Mouse (Mus musculus): ENCODE data around the gene Acsl1.

Acsl1 gene

DNA sequence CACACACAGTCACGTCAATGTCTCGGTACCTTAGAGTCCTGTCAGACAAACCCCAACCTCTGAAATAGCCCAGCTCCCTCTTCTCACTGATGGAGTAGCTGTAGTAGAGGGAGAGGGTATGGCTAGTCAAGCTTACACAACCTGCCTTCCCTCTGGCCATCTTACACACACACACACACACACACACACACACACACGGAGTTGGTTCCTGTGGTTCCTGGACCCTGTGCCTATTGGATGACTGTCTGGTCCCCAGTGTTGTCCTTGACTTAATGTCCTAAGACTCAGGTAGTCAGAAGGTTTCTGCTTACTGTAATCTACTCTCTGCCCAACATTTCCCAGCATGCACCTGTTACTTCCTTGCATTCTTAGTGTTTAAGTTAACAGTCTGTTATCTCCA is 5.1 kb downstream of the Acsl1 start:
- DNase-seq = no peak

GRCm38 (mm10) chr8:46477747-46478458 is 7.1 kb downstream of the Acsl1 start:
- no peak for DNase-seq

GRCm38 (mm10) chr8:46478783-46479182 is 7.9 kb downstream of the Acsl1 start:
- DNase-seq = no peak

- no peak for DNase-seq
These were observed 9.1 kb downstream of the Acsl1 start for GRCm38 (mm10) chr8:46479794-46480532.

- DNase-seq = peak in 1 of 2 experiments; percentile 0
These were observed 9.7 kb downstream of the Acsl1 start for GRCm38 (mm10) chr8:46480533-46480900.

- DNase-seq = no peak
These were observed 11.9 kb downstream of the Acsl1 start for GRCm38 (mm10) chr8:46482771-46483170.

DNA sequence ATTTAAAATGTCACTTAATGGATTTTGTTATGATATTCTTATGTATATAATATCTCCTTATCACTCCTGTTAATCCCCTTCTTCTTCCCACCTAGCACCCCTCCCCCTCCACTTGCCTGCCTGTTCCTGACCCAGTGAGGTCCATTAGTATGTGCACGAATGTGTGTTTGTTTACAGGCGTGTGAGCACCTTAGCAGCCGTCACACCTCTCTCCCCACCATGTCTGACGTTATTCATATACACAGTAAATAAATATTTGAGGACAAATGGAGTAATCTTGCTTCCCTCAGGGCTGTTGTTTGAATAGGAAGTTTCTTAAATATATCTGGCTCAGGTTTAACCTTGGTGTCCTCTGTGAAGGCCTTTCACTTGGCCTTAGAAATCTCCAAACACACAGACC is 12.4 kb downstream of the Acsl1 start:
- no peak for DNase-seq

GRCm38 (mm10) chr8:46484077-46484476 is 13.2 kb downstream of the Acsl1 start:
- DNase-seq = peak in 1 of 2 experiments; percentile 59

DNA sequence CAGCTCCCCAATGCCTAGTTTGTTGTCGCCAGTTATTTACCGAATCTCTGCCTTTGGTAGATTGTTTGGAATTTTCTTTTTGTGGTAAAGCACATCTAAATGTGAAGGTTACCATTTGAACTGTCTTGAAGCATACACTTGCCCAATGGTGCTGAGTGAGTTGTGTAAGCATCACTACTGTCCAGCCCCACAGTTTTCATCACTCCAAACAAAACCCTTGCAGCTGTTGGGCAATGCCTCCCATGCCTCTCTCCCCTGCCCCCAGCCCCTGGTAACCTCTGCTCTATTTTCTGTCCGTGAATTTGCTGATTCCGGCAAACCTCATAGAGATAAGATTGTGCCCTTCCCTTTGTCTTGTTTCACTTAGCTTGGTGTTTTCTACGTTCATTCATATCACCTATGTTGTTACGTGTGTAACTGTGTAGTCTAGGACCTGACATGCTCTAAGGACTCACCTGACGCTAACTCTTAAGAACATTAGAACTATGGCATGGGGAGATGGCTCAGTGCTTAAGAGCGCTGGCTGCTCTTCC is 14.2 kb downstream of the Acsl1 start:
- DNase-seq = peak in 1 of 2 experiments; percentile 1

- DNase-seq = peak in 1 of 2 experiments; percentile 23
These were observed 17.3 kb downstream of the Acsl1 start for GRCm38 (mm10) chr8:46488085-46488561.

DNA sequence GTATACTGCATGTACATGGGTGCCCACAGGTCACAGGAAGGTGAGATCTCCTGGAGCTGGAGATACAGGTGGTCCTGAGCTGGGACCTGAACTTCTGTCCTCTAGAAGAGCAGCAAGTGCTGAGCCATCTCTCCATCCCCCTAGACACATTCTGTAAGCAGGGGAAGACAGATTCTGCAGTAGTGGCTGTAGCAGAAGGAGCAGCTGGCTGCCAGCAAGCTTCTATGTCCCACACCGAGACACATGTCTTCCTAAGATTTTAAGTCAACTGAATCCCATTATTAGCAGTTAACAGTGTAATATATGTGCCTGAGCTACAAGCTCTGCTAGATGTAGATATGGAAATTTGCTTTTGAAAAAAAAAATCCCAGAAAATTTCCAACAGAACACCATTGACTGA is 18.4 kb downstream of the Acsl1 start:
- no peak for DNase-seq

GRCm38 (mm10) chr8:46490250-46490649 is 19.4 kb downstream of the Acsl1 start:
- no peak for DNase-seq

DNA sequence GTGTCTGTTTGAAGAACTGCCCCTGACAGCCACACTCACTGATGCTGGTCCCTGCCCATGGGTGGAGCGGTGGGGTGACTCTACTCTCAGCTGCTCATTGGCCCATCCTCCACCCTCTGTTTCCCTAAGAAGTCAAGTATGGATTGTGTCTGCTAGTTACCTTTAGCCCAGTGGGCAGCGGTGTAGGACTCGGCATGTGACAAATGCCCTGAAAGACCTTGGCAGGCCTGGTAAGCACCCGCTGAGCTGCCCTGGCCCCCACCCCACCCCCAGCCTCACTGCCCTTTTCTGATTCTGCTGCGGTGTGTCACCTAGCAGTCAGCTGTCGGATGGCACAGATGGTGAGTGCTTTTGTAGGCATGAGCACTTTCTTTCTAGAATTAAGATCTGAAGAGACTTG is 20.0 kb downstream of the Acsl1 start:
- DNase-seq = peak; percentile 74 to 90

- no peak for DNase-seq
These were observed 22.8 kb downstream of the Acsl1 start for GRCm38 (mm10) chr8:46493495-46494170.

DNA sequence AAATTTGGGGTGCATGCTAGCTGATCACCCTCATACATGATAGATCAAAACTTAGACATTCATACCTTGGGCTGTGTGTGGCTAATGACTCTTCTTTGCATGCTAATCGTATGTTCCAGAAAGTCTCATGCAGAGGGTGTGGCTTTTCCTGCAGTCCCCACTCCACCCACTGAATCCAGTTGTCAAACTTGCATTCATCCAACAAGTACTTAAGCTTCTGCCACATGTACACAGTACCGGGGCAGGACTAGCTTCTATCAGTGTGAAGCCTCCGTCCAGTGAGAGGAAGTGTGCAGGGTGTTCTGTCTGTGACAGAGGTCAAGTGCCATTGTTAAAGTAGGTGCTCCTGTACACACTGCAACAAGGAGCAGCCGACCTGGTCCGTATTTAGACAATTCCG is 26.0 kb downstream of the Acsl1 start:
- DNase-seq = no peak

DNA sequence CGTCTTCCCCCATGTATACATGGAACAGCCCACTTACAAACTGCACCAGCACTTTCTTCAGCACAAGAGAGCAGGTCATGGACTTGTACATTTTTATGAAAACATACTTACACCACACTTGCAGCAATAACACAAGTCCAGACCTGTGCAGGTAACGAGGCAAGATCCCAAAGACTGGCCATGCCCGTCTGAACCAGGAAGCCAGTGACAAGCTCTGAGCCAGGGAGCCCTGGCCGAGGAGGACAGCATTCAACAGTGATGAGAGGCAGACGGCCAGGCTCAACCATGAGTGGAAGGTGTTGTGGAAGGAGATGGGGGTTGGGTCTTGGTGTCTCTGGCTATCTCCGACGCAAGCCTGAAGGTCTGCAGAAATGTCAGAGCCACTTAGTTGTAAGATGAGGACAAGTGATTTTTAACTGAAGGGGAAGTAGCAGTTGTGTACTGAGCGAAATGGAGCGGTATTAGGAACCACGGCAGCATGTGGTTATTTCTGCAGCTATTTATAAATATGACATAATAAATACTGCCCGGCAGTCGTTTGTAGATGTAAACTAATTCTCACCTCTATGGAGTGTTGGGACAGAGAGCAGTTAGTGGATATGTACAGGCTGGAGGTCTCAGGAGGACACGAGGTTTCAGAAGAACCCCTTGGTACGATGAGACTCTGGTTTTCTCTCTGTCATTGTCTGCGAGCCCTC is 26.6 kb downstream of the Acsl1 start:
- no peak for DNase-seq

DNA sequence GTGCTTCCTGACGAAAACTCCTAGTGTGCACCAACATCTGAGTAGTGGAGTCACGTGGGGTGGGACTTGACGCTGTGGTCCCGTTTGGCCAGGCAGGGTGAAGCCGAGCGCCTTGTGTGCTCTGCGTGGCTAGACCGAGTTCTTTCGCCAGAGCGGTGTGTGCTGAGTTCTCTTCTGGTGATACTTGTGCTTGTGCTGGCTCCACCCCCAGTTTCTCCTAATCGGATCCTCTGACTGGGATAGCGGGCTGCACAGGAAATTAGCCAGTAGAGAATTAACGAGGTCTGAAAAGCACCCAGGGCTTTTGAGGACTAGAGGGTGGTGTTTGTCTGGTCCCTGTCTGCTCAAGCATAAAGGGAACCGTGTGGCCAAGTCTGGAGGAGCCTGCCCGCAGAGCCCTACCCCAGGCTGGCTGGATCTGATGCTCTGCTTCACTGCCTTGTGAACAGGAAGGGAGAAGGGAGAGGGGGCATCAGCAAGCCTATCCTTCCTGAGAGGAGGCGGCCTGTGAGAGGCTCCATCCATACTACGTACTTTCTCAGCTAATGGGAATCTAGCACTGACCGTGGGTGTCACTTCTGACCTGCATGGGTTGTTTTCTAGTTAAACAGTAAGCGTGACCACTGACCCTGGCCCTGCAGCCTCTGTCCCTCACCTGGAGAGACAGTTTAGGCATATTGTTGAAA is 28.7 kb downstream of the Acsl1 start:
- peak; percentile 84 to 92 for DNase-seq

DNA sequence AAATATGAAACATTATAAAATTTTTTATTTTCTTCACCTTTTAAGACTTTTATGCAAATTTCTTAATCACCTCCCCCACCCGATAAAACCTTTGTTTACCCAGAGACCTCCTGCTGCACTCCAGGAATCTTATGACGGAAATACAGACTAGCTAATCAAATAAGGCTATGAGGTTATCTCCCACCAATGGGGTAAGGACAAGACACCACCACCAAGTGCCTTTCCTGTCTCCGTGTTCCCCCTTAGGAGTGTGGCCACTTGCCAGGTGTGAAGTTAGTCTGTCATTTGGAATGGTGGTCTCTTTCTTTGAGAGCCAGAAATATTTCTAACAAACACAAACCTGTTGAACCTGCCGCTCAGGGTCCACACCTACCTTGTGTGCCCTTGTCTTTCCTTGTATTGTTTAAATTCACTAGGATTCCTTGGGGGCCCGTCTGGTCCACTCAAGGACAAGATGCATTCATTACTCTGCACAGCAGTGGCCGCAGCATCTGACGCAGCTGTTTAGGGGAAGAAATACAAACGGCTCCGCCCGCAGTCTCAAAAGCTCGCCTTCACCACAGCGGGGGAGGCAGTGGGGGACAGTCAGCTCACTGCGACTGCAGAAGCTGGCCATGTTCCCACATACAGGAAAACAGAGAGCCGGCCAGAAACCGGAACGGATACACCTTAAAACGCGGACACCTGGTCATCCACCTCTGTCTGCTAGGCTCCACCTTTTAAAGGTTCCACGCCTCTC is 31.7 kb downstream of the Acsl1 start:
- DNase-seq = no peak

- no peak for DNase-seq
These were observed 32.3 kb downstream of the Acsl1 start for GRCm38 (mm10) chr8:46503072-46503695.

GRCm38 (mm10) chr8:46504196-46504595 is 33.4 kb downstream of the Acsl1 start:
- DNase-seq = no peak
